Mouse (Mus musculus) hindbrain, embryonic 12.5 days (tissue): ENCODE data around the gene Tada2a. TPM values are rescaled to one million over a fixed set of nuclear protein-coding genes. Genes with fewer than 3 reads are reported as not detected.

Source experiments
- ATAC-seq: fragments of 200-750 bp; cut with Nextera tagmentation; 2 replicates; pipeline ENCODE4 v1.8.0; 2017; ENCODE audit warnings: moderate TSS enrichment; ENCODE audit not compliant: low FRiP score
- H3K27ac ChIP-seq: fragments of 300-500 bp; sonication (generic); 2 replicates; pipeline ENCODE4 v1.5.1; 2016; ENCODE audit warnings: mild to moderate bottlenecking
- H3K27me3 ChIP-seq: fragments of 300-500 bp; sonication (generic); 2 replicates; pipeline ENCODE4 v1.6.1; 2016; ENCODE audit warnings: mild to moderate bottlenecking
- H3K36me3 ChIP-seq: fragments of 300-500 bp; sonication (generic); 2 replicates; pipeline ENCODE4 v1.6.1; 2016; ENCODE audit warnings: mild to moderate bottlenecking
- H3K4me1 ChIP-seq: fragments of 300-500 bp; sonication (generic); 2 replicates; pipeline ENCODE4 v1.6.1; 2016
- H3K4me2 ChIP-seq: fragments of 300-500 bp; sonication (generic); replicated peaks from 2 replicates; pipeline ENCODE4 v1.6.1; 2016; ENCODE audit warnings: mild to moderate bottlenecking
- H3K4me3 ChIP-seq: fragments of 300-500 bp; sonication (generic); 2 replicates; pipeline ENCODE4 v1.5.1; 2016; ENCODE audit warnings: mild to moderate bottlenecking
- H3K9ac ChIP-seq: fragments of 300-500 bp; sonication (generic); 2 replicates; pipeline ENCODE4 v1.6.1; 2016; ENCODE audit warnings: mild to moderate bottlenecking, moderate library complexity
- H3K9me3 ChIP-seq: fragments of 300-500 bp; sonication (generic); replicated peaks from 2 replicates; pipeline ENCODE4 v1.6.1; 2016; ENCODE audit warnings: mild to moderate bottlenecking
- WGBS: fragments of 180-500 bp; shearing (Covaris S2); methylation state at CpG from one replicate; pipeline ENCODE4 v1.1.7; 2016; 5-methylcytosine and 5-hydroxymethylcytosine counted together
- polyA plus RNA-seq: library from polyadenylated mRNA; unstranded; fragments of >200 nt; fragmentation: Nextera tagmentation; extraction: Ambion mirVana; gene quantifications from 2 replicates; pipeline ENCODE4 v1.2.1, GENCODE M21; 2016

Tada2a gene
- polyA plus RNA-seq, 1 experiment from 2014 or later = 33.3 TPM

DNA sequence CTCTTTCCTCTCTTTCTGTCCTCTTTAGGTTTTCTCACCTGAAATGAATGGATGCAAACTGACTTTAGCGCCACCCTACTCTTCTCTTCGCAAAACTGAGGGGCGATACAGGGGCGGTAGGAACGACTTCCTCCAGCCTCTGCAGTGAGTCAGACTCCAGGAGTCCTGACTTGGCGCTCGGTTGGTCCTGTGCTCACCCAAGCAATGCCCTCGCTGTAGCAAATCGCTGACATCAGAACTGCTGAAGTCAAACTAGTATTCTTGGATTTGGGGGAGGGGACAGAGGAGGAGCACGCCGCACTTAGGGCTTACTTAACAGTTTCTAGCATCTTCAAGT lies 60.4 kb downstream of the Tada2a start, which contains the start of gene Dusp14:
Gene Dusp14 (minus strand): TSS at position 228 of the 337 bp plus-strand sequence.
- no peaks in the 10 kb centered on the region for H3K9me3 ChIP-seq
- WGBS = 11% methylated on average over 11 of the region's 11 CpGs
- H3K27me3 ChIP-seq = peaks cover 52% of the 10 kb centered on the region
- H3K4me3 ChIP-seq = peak within 1 kb of the TSS; percentile 73
- no peaks in the 10 kb centered on the region for H3K36me3 ChIP-seq
- ATAC-seq = no peak
- H3K9ac ChIP-seq = peak within 1 kb of the TSS; percentile 80
- H3K4me2 ChIP-seq = peak within 1 kb of the TSS; percentile 92
- no peak within 1 kb of the TSS for H3K27ac ChIP-seq
- peaks cover 16% of the 10 kb centered on the region for H3K4me1 ChIP-seq

- Histone ChIP-seq H3K9ac (peak overlapping the region; percentile 80), H3K36me3 (no peaks in the 10 kb centered on the region), H3K4me1 (peaks cover 16% of the 10 kb centered on the region), H3K4me2 (peak overlapping the region; percentile 92), H3K27me3 (peaks cover 52% of the 10 kb centered on the region), H3K27ac (no peak overlapping the region), H3K4me3 (peak overlapping the region; percentile 73), H3K9me3 (no peaks in the 10 kb centered on the region)
- peak; percentile 54 for ATAC-seq
- WGBS = 3% methylated on average over 60 of the region's 63 CpGs
Observed at GRCm38 (mm10) chr11:84068191-84069033, 61.0 kb downstream of the Tada2a start.

GRCm38 (mm10) chr11:84067720-84068190 lies 61.6 kb downstream of the Tada2a start:
- H3K4me1 ChIP-seq = peaks cover 16% of the 10 kb centered on the region
- H3K4me2 ChIP-seq = peak overlapping the region; percentile 92
- peak overlapping the region; percentile 80 for H3K9ac ChIP-seq
- no peak overlapping the region for H3K27ac ChIP-seq
- no peaks in the 10 kb centered on the region for H3K36me3 ChIP-seq
- peak; percentile 19; the same call in 1 of the 2 replicates for ATAC-seq
- no peaks in the 10 kb centered on the region for H3K9me3 ChIP-seq
- WGBS = 3% methylated on average over 21 of the region's 21 CpGs
- H3K4me3 ChIP-seq = peak overlapping the region; percentile 73
- H3K27me3 ChIP-seq = peaks cover 52% of the 10 kb centered on the region

DNA sequence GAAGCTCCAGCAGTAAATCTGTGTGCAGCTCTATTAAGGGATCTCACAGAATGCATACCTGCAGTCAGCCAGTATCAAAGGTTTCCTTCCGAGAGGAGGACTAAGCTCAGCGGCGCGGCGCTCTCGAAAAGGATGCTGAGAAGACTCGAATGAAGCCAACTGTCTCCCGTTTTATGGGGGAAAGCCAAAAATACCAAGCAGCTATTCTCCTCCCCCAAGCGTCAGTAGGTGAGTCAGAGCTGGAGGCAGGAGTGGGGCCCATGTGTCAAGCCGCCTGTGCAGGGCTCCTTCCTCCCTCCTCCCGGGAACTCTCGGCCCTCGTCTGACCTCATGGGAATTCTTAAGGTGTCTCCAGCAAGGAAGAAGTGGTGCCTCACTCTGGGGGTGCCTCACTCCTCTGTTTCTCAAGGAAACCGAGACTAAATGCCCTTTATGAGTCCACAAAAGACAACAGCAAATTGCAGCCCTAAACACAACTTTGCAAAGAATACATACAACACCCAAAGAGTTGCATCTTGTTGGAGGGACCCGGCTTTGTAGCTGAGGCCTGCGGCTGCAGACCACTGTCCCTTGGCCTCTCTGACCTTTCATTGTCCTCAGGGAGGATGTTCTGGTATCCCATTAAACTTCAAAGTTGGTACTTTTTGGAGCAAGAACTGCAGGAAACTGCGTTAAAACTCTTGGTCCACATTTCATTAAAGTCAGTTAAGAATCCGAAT lies 62.3 kb downstream of the Tada2a start:
- ATAC-seq = no peak
- H3K27me3 ChIP-seq = peaks cover 52% of the 10 kb centered on the region

GRCm38 (mm10) chr11:84066071-84066481 lies 63.3 kb downstream of the Tada2a start:
- 6% methylated on average over 11 of the region's 11 CpGs for WGBS
- no peaks in the 10 kb centered on the region for H3K36me3 ChIP-seq
- no peak overlapping the region for H3K27ac ChIP-seq
- H3K9ac ChIP-seq = no peak overlapping the region
- H3K27me3 ChIP-seq = peaks cover 49% of the 10 kb centered on the region
- H3K9me3 ChIP-seq = no peaks in the 10 kb centered on the region
- no peak for ATAC-seq
- H3K4me3 ChIP-seq = no peak overlapping the region
- peaks cover 16% of the 10 kb centered on the region for H3K4me1 ChIP-seq
- H3K4me2 ChIP-seq = peak overlapping the region; percentile 92

More for the DNA sequence above, 62.3 kb downstream of the Tada2a start:
- no peaks in the 10 kb centered on the region for H3K36me3 ChIP-seq
- H3K4me1 ChIP-seq = peaks cover 16% of the 10 kb centered on the region
- no peaks in the 10 kb centered on the region for H3K9me3 ChIP-seq
- peak overlapping the region; percentile 92 for H3K4me2 ChIP-seq
- WGBS = 6% methylated on average over 18 of the region's 18 CpGs
- peak overlapping the region; percentile 73 for H3K4me3 ChIP-seq
- 0 out of 2 replicates have a peak overlapping the region, but pooled peaks have one; percentile 27 for H3K9ac ChIP-seq
- H3K27ac ChIP-seq = no peak overlapping the region

DNA sequence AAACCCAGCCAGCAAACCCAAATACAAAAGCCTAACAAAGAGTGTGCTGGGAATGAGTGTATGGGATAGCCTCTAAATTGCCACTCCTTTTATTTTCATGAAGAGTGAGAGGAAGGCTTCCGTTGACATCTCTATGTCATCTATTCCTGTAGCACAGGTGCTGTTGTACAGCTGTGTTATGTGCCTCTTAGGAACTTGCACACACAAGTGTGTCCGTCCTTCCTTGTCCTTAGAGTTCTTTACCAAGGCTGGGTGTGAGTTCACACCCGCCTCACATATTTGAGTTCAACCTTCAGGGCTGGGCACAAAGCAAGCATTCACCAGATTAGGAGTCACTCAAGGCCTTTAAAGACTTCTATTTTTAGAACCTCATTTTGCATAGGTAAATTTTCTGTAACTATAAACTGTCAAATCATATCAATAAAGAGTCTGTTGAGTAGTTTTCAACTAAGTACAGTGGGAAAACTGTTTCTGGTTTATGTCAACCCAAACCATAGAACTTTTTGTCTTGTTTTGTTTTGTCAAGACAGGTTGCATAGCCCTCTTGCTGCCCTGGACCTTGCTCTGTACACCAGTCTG lies 65.7 kb downstream of the Tada2a start:
- WGBS = 86% methylated on average over 3 of the region's 3 CpGs
- H3K4me1 ChIP-seq = peaks cover 16% of the 10 kb centered on the region
- H3K9me3 ChIP-seq = no peaks in the 10 kb centered on the region
- H3K36me3 ChIP-seq = no peaks in the 10 kb centered on the region
- H3K27me3 ChIP-seq = peaks cover 28% of the 10 kb centered on the region
- ATAC-seq = no peak
- no peak overlapping the region for H3K9ac ChIP-seq
- no peak overlapping the region for H3K4me3 ChIP-seq
- no peak overlapping the region for H3K27ac ChIP-seq
- no peak overlapping the region for H3K4me2 ChIP-seq

GRCm38 (mm10) chr11:84062805-84063204 lies 66.6 kb downstream of the Tada2a start:
- no peak overlapping the region for H3K27ac ChIP-seq
- H3K27me3 ChIP-seq = peaks cover 21% of the 10 kb centered on the region
- H3K4me1 ChIP-seq = peaks cover 14% of the 10 kb centered on the region
- H3K9ac ChIP-seq = no peak overlapping the region
- 62% methylated on average over 2 of the region's 2 CpGs for WGBS
- H3K4me3 ChIP-seq = no peak overlapping the region
- H3K9me3 ChIP-seq = no peaks in the 10 kb centered on the region
- no peak for ATAC-seq
- H3K4me2 ChIP-seq = no peak overlapping the region
- H3K36me3 ChIP-seq = no peaks in the 10 kb centered on the region

- H3K27me3 ChIP-seq = peaks cover 12% of the 10 kb centered on the region
- 73% methylated on average over 2 of the region's 2 CpGs for WGBS
- no peak overlapping the region for H3K4me3 ChIP-seq
- no peak overlapping the region for H3K4me2 ChIP-seq
- no peak overlapping the region for H3K9ac ChIP-seq
- H3K36me3 ChIP-seq = no peaks in the 10 kb centered on the region
- peaks cover 6% of the 10 kb centered on the region for H3K4me1 ChIP-seq
- ATAC-seq = no peak
- H3K9me3 ChIP-seq = no peaks in the 10 kb centered on the region
- H3K27ac ChIP-seq = no peak overlapping the region
Observed at GRCm38 (mm10) chr11:84061881-84062280, 67.5 kb downstream of the Tada2a start.

DNA sequence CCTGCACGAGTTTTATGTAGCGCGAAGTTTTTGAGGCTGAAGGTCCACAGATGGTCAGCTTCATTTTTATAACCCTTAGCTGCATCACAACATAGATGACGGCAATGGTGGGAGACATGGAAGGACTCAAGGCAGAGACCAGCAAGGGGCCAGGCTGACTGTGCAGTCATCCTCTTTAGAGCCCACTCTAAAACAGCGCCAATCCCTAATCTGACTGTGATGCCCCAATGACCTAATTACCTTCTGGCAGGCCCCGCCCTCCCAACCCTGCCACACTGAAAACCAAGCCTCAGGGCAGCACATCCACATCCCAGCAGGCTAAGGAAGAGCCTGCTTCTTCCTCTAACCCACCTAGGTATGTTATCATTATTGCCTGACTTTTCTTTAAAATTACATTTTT lies 68.8 kb downstream of the Tada2a start:
- 0 out of 2 replicates have a peak, but pooled peaks cover 3% of the 10 kb centered on the region for H3K9me3 ChIP-seq
- WGBS = 90% methylated on average over 6 of the region's 6 CpGs
- H3K27ac ChIP-seq = no peak overlapping the region
- no peaks in the 10 kb centered on the region for H3K36me3 ChIP-seq
- no peak for ATAC-seq
- peaks cover 3% of the 10 kb centered on the region for H3K27me3 ChIP-seq
- H3K9ac ChIP-seq = no peak overlapping the region
- no peak overlapping the region for H3K4me2 ChIP-seq
- H3K4me1 ChIP-seq = no peaks in the 10 kb centered on the region
- no peak overlapping the region for H3K4me3 ChIP-seq

GRCm38 (mm10) chr11:84059784-84060183 lies 69.6 kb downstream of the Tada2a start:
- no peaks in the 10 kb centered on the region for H3K36me3 ChIP-seq
- no peaks in the 10 kb centered on the region for H3K27me3 ChIP-seq
- H3K27ac ChIP-seq = no peak overlapping the region
- H3K4me3 ChIP-seq = no peak overlapping the region
- H3K4me1 ChIP-seq = no peaks in the 10 kb centered on the region
- no peak for ATAC-seq
- 0 out of 2 replicates have a peak, but pooled peaks cover 6% of the 10 kb centered on the region for H3K9me3 ChIP-seq
- no peak overlapping the region for H3K9ac ChIP-seq
- 90% methylated on average over 2 of the region's 2 CpGs for whole genome bisulfite sequencing
- H3K4me2 ChIP-seq = no peak overlapping the region

DNA sequence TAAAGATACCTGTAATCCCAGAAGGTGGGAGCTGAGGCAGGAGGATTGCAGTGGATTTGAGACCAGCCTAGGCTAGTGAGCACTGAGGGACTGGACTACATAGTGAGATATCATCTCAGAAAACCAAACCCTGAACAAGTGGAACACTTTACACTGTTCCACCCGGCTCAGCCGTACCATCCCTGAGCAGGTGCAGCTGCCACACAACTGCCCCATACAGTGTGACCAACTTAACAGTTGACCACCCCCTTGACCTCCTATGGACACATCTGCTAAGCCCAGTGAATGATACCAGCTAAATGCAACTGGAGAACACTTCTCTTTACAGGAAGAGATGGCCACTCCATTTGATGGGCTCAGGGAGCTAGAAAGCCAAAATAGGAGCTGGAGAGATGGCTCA lies 72.0 kb downstream of the Tada2a start:
- Histone ChIP-seq H3K4me3 (no peak overlapping the region), H3K4me1 (peaks cover 11% of the 10 kb centered on the region), H3K27me3 (no peaks in the 10 kb centered on the region), H3K9ac (no peak overlapping the region), H3K9me3 (0 out of 2 replicates have a peak, but pooled peaks cover 6% of the 10 kb centered on the region), H3K4me2 (no peak overlapping the region), H3K36me3 (no peaks in the 10 kb centered on the region), H3K27ac (no peak overlapping the region)
- 87% methylated on average over 2 of the region's 2 CpGs for WGBS
- no peak for ATAC-seq
